Mouse (Mus musculus) C2C12 (cell line): ENCODE results near the gene Myo10.

Experiments
- CEBPB ChIP-seq: IDR thresholded peaks from one replicate; pipeline ENCODE4 v1.6.1; 2011; ENCODE audit warnings: low read depth, mild to moderate bottlenecking, control low read depth, moderate library complexity
- CTCF ChIP-seq: IDR thresholded peaks from one replicate; pipeline ENCODE4 v1.5.1; 2011; ENCODE audit not compliant: control insufficient read depth, insufficient read depth, insufficient read length
- MAX ChIP-seq: IDR thresholded peaks from one replicate; pipeline ENCODE4 v1.6.1; 2011; ENCODE audit warnings: mild to moderate bottlenecking, control low read depth
- MYOD1 ChIP-seq: IDR thresholded peaks from one replicate; pipeline ENCODE4 v1.6.1; 2011; ENCODE audit warnings: low read depth; ENCODE audit not compliant: control insufficient read depth, insufficient read length

GRCm38 (mm10) chr15:25850552-25850951, 228.2 kb downstream of the Myo10 start:
- TF ChIP-seq CTCF = no peak
- no peak for TF ChIP-seq MAX
- no peak for TF ChIP-seq CEBPB
- TF ChIP-seq MYOD1 = no peak
